Mouse (Mus musculus) lung, adult 2 months (tissue): ENCODE results near the gene Ccser1.

Experiments
- CTCF ChIP-seq: fragments of 200-500 bp; IDR thresholded peaks from 2 replicates; pipeline ENCODE4 v1.5.1; 2011; ENCODE audit warnings: mild to moderate bottlenecking, low read length, control low read depth; ENCODE audit not compliant: insufficient read depth
- POLR2A ChIP-seq: fragments of 200-500 bp; IDR thresholded peaks from 2 replicates; pipeline ENCODE4 v1.6.1; 2011; ENCODE audit warnings: low read depth, mild to moderate bottlenecking, control low read depth, low read length, borderline replicate concordance; ENCODE audit errors: extremely low read depth

DNA sequence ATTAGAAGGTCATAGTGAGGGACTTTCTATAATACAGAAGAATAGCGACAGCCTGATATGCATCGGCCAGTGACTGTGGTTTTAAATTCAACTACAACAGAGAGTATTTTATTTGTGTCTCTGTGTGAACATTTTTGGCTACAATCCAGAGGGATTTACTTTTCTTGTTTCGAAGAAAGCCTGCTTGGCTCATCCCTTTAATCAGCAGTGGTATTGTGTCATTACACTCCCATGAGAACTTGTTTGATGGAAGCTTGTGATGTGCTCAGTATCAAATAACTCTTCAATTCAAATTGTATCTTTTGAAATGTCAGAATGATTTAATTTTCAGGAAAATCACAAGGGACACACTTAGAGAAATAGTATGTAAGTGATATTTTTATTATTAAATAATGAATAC lies 342.0 kb downstream of the Ccser1 start:
- TF ChIP-seq POLR2A = no peak
- TF ChIP-seq CTCF = no peak
